Mouse (Mus musculus): ENCODE results near the gene 1700066M21Rik.

DNA sequence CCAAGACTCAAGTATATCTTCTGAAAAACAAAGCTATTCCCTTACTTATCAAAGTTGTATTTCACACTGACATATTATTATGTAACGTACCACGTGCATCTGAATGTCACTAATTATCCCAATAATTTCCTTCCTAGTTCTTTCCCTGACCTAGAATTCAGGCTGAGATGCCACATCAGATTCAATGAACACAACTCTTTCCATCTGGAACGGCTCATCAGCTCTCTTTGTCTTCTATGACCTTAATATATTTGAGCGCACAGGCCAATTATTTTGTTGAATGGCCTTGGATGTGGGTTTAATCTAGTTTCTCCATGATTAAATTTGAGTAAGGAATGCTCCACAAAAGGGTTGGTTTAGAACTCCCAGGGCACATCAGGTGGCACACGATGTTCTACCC lies 24.7 kb downstream of the 1700066M21Rik start:
- TF ChIP-seq CTCF (IDR thresholded peaks at IDR 0.05; ENCODE audit: low read depth) (no peak), EP300 (IDR thresholded peaks at IDR 0.05; ENCODE audit: low read depth) (no peak)
